Mouse (Mus musculus): Measurements from ENCODE around the gene Jak3.

The Jak3 gene

GRCm38 (mm10) chr8:71676020-71676741 is at the start of gene Jak3:
TSS of gene Jak3 (plus strand) at chr8:71676296.
- no peak for DNase-seq (ENCODE audit: low read depth, low spot score)

- no peak for DNase-seq (ENCODE audit: low read depth, low spot score)
Observed at GRCm38 (mm10) chr8:71626753-71627152, 49.3 kb upstream of the Jak3 start.

- no peak for DNase-seq (ENCODE audit: low read depth, low spot score)
Observed at GRCm38 (mm10) chr8:71627265-71628099, 48.6 kb upstream of the Jak3 start.

- DNase-seq (ENCODE audit: low read depth, low spot score), result no peak
Observed at GRCm38 (mm10) chr8:71628396-71629095, 47.5 kb upstream of the Jak3 start.

- DNase-seq (ENCODE audit: low read depth, low spot score), result peak; percentile 67
Observed at GRCm38 (mm10) chr8:71629096-71629697, 46.9 kb upstream of the Jak3 start.

- DNase-seq (ENCODE audit: low read depth, low spot score), result no peak
Observed at GRCm38 (mm10) chr8:71629781-71630212, 46.3 kb upstream of the Jak3 start.

- DNase-seq (ENCODE audit: low read depth, low spot score), result no peak
Observed at GRCm38 (mm10) chr8:71630761-71631160, 45.3 kb upstream of the Jak3 start.

- DNase-seq (ENCODE audit: low read depth, low spot score), result no peak
Observed at GRCm38 (mm10) chr8:71631897-71632296, 44.2 kb upstream of the Jak3 start.

GRCm38 (mm10) chr8:71633164-71633563 is 42.9 kb upstream of the Jak3 start:
- DNase-seq (ENCODE audit: low read depth, low spot score), result no peak

GRCm38 (mm10) chr8:71633981-71634667 is 42.0 kb upstream of the Jak3 start:
- no peak for DNase-seq (ENCODE audit: low read depth, low spot score)

- no peak for DNase-seq (ENCODE audit: low read depth, low spot score)
Observed at GRCm38 (mm10) chr8:71637149-71638095, 38.7 kb upstream of the Jak3 start.

GRCm38 (mm10) chr8:71638321-71638720 is 37.8 kb upstream of the Jak3 start:
- no peak for DNase-seq (ENCODE audit: low read depth, low spot score)

- no peak for DNase-seq (ENCODE audit: low read depth, low spot score)
Observed at GRCm38 (mm10) chr8:71639318-71639717, 36.8 kb upstream of the Jak3 start.

GRCm38 (mm10) chr8:71645510-71645909 is 30.6 kb upstream of the Jak3 start:
- no peak for DNase-seq (ENCODE audit: low read depth, low spot score)

GRCm38 (mm10) chr8:71654600-71654999 is 21.5 kb upstream of the Jak3 start:
- no peak for DNase-seq (ENCODE audit: low read depth, low spot score)

- no peak for DNase-seq (ENCODE audit: low read depth, low spot score)
Observed at GRCm38 (mm10) chr8:71657816-71658215, 18.3 kb upstream of the Jak3 start.

- DNase-seq (ENCODE audit: low read depth, low spot score), result no peak
Observed at GRCm38 (mm10) chr8:71658515-71659049, 17.5 kb upstream of the Jak3 start.

GRCm38 (mm10) chr8:71659751-71660150 is 16.3 kb upstream of the Jak3 start:
- no peak for DNase-seq (ENCODE audit: low read depth, low spot score)

- no peak for DNase-seq (ENCODE audit: low read depth, low spot score)
Observed at GRCm38 (mm10) chr8:71660325-71661120, 15.6 kb upstream of the Jak3 start.

Measured in telencephalon, adult 2 months (tissue).